ENCODE assay signal across 9 mouse cellular contexts in the genomic region with DNA sequence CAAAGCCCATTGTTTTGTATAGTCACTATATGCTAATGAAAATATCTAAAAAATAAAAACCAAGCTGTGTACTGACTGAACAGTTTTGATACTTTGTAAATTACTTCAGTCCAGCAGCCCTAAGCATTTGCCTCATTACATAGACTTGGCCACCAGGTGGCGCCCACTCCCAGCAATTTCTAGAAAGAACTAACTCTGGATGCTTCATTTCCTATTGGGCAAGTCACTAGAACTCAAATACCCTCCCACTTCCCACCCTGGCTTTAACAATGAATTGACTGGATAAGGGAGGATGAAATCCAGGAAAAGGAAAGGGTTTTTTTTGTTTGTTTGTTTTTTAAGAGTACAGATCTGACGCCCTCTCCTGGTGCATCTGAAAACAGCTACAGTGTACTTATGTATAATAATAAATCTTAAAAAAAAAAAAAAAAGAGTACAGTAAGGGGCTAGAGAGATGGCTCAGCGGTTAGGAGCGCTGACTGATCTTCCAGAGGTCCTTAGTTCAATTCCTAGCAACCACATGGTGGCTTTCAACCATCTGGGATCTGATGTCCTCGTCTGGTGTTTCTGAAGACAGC. TPM values are rescaled to one million over a fixed set of nuclear protein-coding genes. Genes with fewer than 3 reads are reported as not detected.
DNase-seq lines count a peak whose midpoint lies in the region; ATAC-seq lines count a peak whose summit lies in the region.
"Had no signal": no experiment of that assay in that cellular context is flagged by ENCODE, and none has a peak within 500 bp of the region (broad histone marks: within the 10 kb centered on the region; RNA-seq: fewer than 3 reads in every experiment).

No protein-coding gene starts in this region.

- no peaks in the 10 kb centered on the region for H3K36me3 ChIP-seq in forebrain, embryonic 14.5 days (ENCODE audit: control insufficient read depth, insufficient read depth, low read length)
- H3K36me3 ChIP-seq in hindbrain, embryonic 10.5 days: no peaks in the 10 kb centered on the region

- ATAC-seq in cerebellum, adult (ENCODE audit: insufficient number of reproducible peaks, low FRiP score, low TSS enrichment): peak; percentile 64
- ATAC-seq in forebrain, embryonic 14.5 days: peak; percentile 89

- peak; percentile 68 for DNase-seq in MEL-GATA-1-ER (ENCODE audit: extremely low read depth, low read depth)
- peak; percentile 93 for DNase-seq in forebrain, embryonic 14.5 days (ENCODE audit: low spot score)
- peak; percentile 85 for DNase-seq in hindbrain, embryonic 10.5 days (ENCODE audit: low spot score)
- DNase-seq in layer of hippocampus, adult 9-10 months (ENCODE audit: low spot score): peak; percentile 80
- DNase-seq in lung, postnatal 10 days: peak; percentile 91
- peak; percentile 94 for DNase-seq in retina, embryonic 14.5 days (ENCODE audit: low spot score)
- peak; percentile 83 for DNase-seq in thymus, postnatal 14 days

- no peak overlapping the region for H3K27ac ChIP-seq in forebrain, embryonic 14.5 days (ENCODE audit: low read depth, low read length)
- H3K27ac ChIP-seq in hindbrain, embryonic 10.5 days: no peak overlapping the region
- H3K27ac ChIP-seq: macrophage had no signal

- no peak overlapping the region for H3K9ac ChIP-seq in forebrain, embryonic 14.5 days (ENCODE audit: low read length)

- no peaks in the 10 kb centered on the region for H3K9me3 ChIP-seq in forebrain, embryonic 14.5 days (replicated peaks; ENCODE audit: control insufficient read depth, low read length)
- H3K9me3 ChIP-seq in hindbrain, embryonic 10.5 days: no peaks in the 10 kb centered on the region

- no peak overlapping the region for H3K4me3 ChIP-seq in forebrain, embryonic 14.5 days (ENCODE audit: low read depth, low read length)
- H3K4me3 ChIP-seq in hindbrain, embryonic 10.5 days: no peak overlapping the region

- WGBS in forebrain, embryonic 14.5 days: 36% methylated on average over 5 of the region's 5 CpGs
- WGBS in hindbrain, embryonic 10.5 days: 44% methylated on average over 5 of the region's 5 CpGs

- H3K4me2 ChIP-seq in forebrain, embryonic 14.5 days (ENCODE audit: low read length): no peak overlapping the region

- H3K4me1 ChIP-seq in forebrain, embryonic 14.5 days (ENCODE audit: control insufficient read depth, insufficient read depth, low read length): no peaks in the 10 kb centered on the region
- H3K4me1 ChIP-seq in hindbrain, embryonic 10.5 days (replicated peaks): no peaks in the 10 kb centered on the region

- H3K27me3 ChIP-seq in forebrain, embryonic 14.5 days (replicated peaks; ENCODE audit: control insufficient read depth, insufficient read depth, low read length): no peaks in the 10 kb centered on the region
- no peaks in the 10 kb centered on the region for H3K27me3 ChIP-seq in hindbrain, embryonic 10.5 days (ENCODE audit: insufficient read depth, poor library complexity, severe bottlenecking)

RNA-seq across cellular contexts. Expression of gene Xpo4, which starts 14.8 kb away (rescaled TPM):
- 13.7 and 16.1 TPM in 2 replicates for polyA plus RNA-seq in forebrain, embryonic 14.5 days (2014; fragmentation: Nextera tagmentation; extraction: Ambion mirVana)
- 23.1 and 27.5 TPM in 2 replicates for polyA plus RNA-seq in hindbrain, embryonic 10.5 days (2016; fragmentation: Nextera tagmentation; extraction: Ambion mirVana)
